Mouse (Mus musculus) megakaryocyte, embryonic 14.5 days (primary cell): ENCODE measurements around the gene Nolc1.

ENCODE experiments used
- FLI1 ChIP-seq: IDR thresholded peaks from 2 replicates; pipeline ENCODE4 v1.6.1; 2012; ENCODE audit warnings: low read length, inconsistent platforms, mixed read lengths
- GATA1 ChIP-seq: IDR thresholded peaks from 3 replicates; pipeline ENCODE4 v1.6.1; 2012; ENCODE audit warnings: mixed read lengths, low read length, inconsistent platforms, borderline replicate concordance

DNA sequence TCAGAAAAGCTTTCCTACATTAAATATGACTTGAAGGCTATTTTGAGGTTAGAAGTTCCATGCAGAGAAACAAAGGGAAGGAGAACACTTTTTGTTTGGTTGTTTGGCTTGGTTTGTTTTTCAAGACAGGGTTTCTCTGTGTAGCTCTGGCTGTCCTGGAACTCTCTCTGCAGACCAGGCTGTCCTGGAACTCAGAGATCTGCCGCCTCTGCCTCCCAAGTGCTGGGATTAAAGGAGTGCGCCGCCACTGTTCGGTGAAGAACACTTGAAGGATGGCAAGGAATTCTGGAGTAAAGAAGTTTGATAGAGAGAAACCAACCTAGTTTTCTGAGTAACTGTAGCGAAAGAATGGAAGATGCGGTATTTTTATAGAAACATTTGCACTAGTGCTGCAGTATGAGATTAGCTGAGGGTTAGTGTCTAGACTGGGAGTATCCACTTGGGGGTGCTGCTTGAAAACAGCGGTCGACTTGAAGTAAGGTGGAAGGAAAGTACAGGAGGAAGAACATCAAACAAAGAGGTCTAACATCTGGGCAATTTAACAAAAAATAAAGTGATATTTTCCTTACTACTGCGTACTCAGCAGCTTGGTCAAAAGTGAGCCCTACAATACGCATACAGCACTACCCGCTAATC lies 19.8 kb upstream of the Nolc1 start:
- TF ChIP-seq GATA1 = no peak
- TF ChIP-seq FLI1 = no peak
